Mouse (Mus musculus) kidney, postnatal 10 days (tissue): Measurements from ENCODE around the gene Ift43.

Source experiments
- DNase-seq: peaks from one replicate; pipeline ENCODE4 v3.0.0; 2021; ENCODE audit warnings: mixed read lengths

The Ift43 gene

DNA sequence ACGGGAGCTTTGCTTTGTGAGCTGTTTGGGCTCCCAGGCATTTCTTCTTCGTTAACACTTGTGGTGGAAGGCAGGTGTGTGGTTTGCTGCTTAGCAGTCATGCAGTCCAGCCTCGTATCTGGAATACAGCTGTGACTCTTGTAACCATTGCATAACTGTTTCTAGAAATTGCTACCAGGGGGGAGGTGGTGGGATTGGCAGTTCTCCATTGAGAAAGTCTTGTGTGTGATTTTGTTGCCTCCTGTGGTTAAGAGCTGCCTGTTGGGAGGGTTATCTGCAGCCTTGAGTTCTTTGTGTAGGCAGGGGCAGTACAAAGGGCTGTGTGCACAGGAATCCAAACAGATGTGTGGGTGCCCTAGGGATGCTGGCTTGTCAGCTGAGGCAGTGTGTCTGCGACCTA is 53.4 kb downstream of the Ift43 start:
- DNase-seq: no peak

GRCm38 (mm10) chr12:86138696-86139095 is 56.4 kb downstream of the Ift43 start:
- no peak for DNase-seq

GRCm38 (mm10) chr12:86142389-86142788 is 60.0 kb downstream of the Ift43 start:
- DNase-seq: no peak

- no peak for DNase-seq
Measured at GRCm38 (mm10) chr12:86146246-86146645, 63.9 kb downstream of the Ift43 start.

- no peak for DNase-seq
Measured at GRCm38 (mm10) chr12:86148271-86148670, 65.9 kb downstream of the Ift43 start.

DNA sequence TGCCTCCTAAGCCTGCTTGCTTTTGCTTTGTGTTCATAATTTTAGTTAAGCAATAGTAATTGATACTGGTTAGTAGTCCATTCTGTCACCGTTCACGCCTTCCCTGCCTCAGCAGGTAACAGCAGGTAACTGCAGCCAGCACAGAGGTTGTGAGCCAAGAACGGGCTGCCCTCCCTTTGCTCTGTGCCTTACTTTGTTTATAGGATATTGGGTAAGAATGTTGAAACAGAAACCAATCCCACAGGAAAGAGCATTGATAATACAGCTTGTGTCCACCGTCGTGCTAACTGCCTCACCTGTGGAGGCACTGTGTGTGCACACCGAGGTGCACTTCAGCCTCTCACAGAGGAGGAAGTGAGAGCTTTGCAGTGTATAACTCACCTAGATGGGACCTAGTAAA is 66.7 kb downstream of the Ift43 start:
- no peak for DNase-seq

DNA sequence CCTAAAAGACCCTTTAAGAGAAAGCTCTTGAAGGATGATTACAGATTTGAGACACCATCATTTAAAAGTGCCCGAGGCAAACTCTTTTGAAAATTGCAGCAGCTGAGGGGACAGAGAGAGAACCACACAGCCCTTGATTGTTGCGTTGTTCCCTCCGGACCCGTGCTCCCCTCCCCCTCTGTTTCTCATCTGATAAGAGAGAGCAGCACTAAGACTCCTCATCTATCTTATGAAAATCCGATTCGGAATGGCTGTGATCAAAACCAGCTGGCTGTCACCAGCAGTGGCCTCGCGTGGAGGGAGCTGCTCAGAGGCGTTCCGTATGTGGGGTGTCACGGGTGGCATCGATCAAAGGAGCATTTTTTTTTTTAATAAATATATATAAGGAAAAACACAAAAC is 69.6 kb downstream of the Ift43 start:
- DNase-seq: no peak

- no peak for DNase-seq
Measured at GRCm38 (mm10) chr12:86153213-86153957, 71.0 kb downstream of the Ift43 start.

DNA sequence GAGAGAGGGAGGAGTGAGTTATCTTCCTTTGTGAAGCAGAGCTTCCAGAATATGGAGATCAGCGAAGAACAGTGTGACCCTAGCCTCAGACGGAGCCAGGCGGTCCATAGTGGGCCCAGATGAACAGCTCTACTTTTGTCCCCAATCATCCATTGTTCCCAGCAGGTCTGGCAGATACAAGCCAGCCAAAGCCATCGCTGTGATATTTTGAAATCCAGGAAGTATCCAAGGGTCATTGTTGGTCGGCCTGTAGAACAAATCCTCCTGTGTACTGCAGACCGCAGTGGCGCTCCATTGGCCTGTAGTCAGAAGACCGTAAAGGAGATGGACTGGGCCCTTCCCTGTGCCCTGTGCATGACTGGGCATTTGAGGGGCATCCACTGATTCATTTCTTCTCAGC is 72.8 kb downstream of the Ift43 start:
- no peak for DNase-seq

- no peak for DNase-seq
Measured at GRCm38 (mm10) chr12:86157166-86157565, 74.8 kb downstream of the Ift43 start.

GRCm38 (mm10) chr12:86157894-86158444 is 75.6 kb downstream of the Ift43 start:
- peak; percentile 18 for DNase-seq

GRCm38 (mm10) chr12:86158689-86159483 is 76.5 kb downstream of the Ift43 start:
- no peak for DNase-seq

- no peak for DNase-seq
Measured at GRCm38 (mm10) chr12:86161436-86161835, 79.1 kb downstream of the Ift43 start.

DNA sequence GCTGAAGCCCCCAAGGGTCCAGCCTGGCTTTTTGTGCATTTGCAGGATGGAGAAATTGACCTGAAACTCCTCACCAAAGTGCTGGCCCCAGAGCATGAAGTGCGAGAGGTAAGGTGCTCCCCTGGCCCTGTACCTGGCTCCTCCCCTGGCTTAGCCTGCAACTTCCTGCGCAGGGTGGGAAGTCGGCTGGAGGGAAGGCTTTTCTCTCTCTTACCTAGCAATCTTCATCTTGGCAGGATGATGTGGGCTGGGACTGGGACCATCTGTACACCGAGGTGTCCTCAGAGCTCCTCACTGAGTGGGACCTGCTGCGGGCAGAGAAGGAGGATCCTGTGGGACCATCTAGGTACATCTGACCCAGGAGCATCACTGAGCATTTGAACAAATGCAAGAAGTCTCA is 79.6 kb downstream of the Ift43 start:
- no peak for DNase-seq

- no peak for DNase-seq
Measured at GRCm38 (mm10) chr12:86162890-86163816, 80.8 kb downstream of the Ift43 start.

- DNase-seq: no peak
Measured at GRCm38 (mm10) chr12:86166244-86166643, 83.9 kb downstream of the Ift43 start.

DNA sequence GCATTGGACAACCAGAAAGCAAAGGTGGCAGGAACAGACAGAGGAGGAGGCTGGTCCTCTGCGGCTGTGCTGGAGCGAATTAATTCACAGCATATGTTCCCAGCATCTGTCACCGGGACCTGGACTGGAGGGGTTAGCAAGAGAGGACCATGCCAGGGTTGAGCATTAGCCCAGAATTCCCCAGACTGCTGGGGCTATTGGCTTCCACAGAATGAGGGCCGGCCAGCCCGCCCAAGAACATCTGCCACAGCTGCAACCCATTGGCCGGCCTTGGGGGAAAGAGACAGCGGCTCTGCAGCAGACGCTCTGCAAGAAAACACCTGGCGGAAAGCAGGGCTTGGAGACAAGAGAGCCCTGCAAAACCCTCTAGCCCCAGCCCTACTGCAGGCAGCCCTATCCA is 84.7 kb downstream of the Ift43 start:
- DNase-seq: no peak

DNA sequence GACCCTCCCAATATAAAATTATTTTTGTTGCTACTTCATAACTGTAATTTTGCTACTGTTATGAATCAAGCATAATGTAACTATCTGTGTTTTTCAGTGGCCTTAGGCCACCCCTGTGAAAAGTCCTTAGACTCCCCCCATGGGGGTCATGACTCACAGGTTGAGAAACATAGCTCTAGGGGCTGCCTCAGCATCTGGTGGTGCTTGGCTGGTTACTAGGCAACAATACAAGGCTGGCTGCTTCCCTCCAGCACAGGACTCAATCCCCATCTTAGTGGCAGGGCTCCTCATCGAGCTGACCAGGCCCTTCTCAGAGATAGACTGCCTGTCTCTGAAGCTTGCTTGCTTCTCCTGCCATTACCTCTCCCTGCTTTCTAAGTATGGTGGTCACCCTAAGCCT is 86.4 kb downstream of the Ift43 start:
- DNase-seq: no peak

DNA sequence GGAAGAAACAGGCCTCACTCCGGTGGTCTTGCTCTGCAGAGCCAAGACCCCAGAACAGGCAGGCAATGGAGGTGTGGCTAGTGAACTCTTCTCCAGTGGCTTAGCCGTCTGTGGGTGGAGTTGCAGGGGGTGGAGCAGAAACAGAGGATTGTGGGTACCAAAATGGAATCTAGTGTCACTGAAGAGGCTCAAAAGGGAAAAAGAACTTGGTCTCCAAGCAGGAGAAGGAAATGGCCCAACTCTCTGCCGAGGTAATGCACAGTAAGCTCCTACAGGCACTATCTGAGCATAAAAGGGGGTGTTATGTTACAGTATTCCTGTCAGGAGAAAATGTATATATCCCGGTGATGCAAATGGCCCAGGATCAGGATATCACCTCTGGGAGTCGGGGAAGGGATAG is 86.9 kb downstream of the Ift43 start:
- no peak for DNase-seq

GRCm38 (mm10) chr12:86173314-86173713 is 91.0 kb downstream of the Ift43 start:
- no peak for DNase-seq

- no peak for DNase-seq
Measured at GRCm38 (mm10) chr12:86174369-86174768, 92.0 kb downstream of the Ift43 start.

DNA sequence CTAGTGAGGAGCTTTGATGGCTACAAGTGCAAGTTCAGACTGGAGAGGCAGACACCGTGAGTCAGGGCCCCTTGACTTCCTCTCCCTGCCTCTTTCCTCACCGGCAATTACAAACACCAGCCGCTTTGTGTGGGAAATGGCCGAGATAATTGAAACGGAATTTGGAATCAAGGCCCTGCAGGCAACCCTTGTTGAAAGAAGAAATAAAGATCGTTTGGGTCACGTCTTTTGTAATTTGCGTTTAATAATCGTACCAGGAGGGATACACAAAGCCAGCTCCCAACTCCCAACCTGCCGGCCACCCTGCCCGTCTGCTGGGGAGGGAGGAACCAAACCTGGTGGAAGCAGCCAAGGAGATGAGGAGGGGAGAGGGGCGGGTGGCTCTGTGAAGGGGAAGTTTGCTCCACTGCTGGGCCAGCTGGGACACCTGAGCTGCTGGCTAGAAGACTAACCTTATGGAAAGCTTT is 93.2 kb downstream of the Ift43 start:
- DNase-seq: no peak
